10 mouse cellular contexts compared by ENCODE assay signal in genomic region chr10:53806697-53807096, GRCm38 (mm10). TPM values are rescaled to one million over a fixed set of nuclear protein-coding genes. Genes with fewer than 3 reads are reported as not detected.
A peak's percentile ranks its signal among the peaks of the same experiment; 100 is the strongest.
DNase-seq lines count a peak whose midpoint lies in the region; ATAC-seq and TF ChIP-seq lines count a peak whose summit lies in the region.
"Had no signal": no experiment of that assay in that cellular context is flagged by ENCODE, and none has a peak within 500 bp of the region (broad histone marks: within the 10 kb centered on the region; RNA-seq: fewer than 3 reads in every experiment).

No protein-coding gene starts in this region.

- no peak; the same call in 1 of the 2 replicates for ATAC-seq in kidney, postnatal 0 days (replicated peaks; ENCODE audit: low FRiP score, low read depth)
- ATAC-seq in forebrain, embryonic 12.5 days (ENCODE audit: low FRiP score) = no peak

- no peak overlapping the region for H3K27ac ChIP-seq in kidney, postnatal 0 days
- H3K27ac ChIP-seq in forebrain, embryonic 12.5 days = no peak overlapping the region
- H3K27ac ChIP-seq: hindbrain, embryonic 13.5 days; midbrain, embryonic 10.5 days had no signal

- no peaks in the 10 kb centered on the region for H3K27me3 ChIP-seq in kidney, postnatal 0 days (ENCODE audit: insufficient read depth, low read length)
- no peaks in the 10 kb centered on the region for H3K27me3 ChIP-seq in forebrain, embryonic 12.5 days
- H3K27me3 ChIP-seq: hindbrain, embryonic 13.5 days had no signal

- WGBS in kidney, postnatal 0 days = 63% methylated on average over 8 of the region's 8 CpGs
- 68% methylated on average over 8 of the region's 8 CpGs for WGBS in forebrain, embryonic 12.5 days

- H3K9me3 ChIP-seq in kidney, postnatal 0 days (replicated peaks; ENCODE audit: low read length) = no peaks in the 10 kb centered on the region
- no peaks in the 10 kb centered on the region for H3K9me3 ChIP-seq in forebrain, embryonic 12.5 days
- H3K9me3 ChIP-seq: hindbrain, embryonic 13.5 days; midbrain, embryonic 10.5 days had no signal

- H3K36me3 ChIP-seq in kidney, postnatal 0 days (ENCODE audit: insufficient read depth, low read length) = no peaks in the 10 kb centered on the region
- no peaks in the 10 kb centered on the region for H3K36me3 ChIP-seq in forebrain, embryonic 12.5 days (replicated peaks)
- H3K36me3 ChIP-seq: hindbrain, embryonic 13.5 days; midbrain, embryonic 10.5 days had no signal

- no peak overlapping the region for H3K4me3 ChIP-seq in kidney, postnatal 0 days (replicated peaks; ENCODE audit: low read depth, low read length)
- H3K4me3 ChIP-seq in forebrain, embryonic 12.5 days (replicated peaks) = no peak overlapping the region
- H3K4me3 ChIP-seq: hindbrain, embryonic 13.5 days; midbrain, embryonic 10.5 days had no signal

- TF ChIP-seq CTCF in kidney, postnatal 0 days (IDR thresholded peaks at IDR 0.05; ENCODE audit: low read depth) = peak; percentile 44; the same call in 1 of the 2 replicates

- no peak overlapping the region for H3K4me2 ChIP-seq in kidney, postnatal 0 days (ENCODE audit: low read length)
- no peak overlapping the region for H3K4me2 ChIP-seq in forebrain, embryonic 12.5 days
- H3K4me2 ChIP-seq: hindbrain, embryonic 13.5 days had no signal

- no peak for DNase-seq in kidney, postnatal 0 days (ENCODE audit: low spot score)
- DNase-seq in kidney, adult 11 months = no peak
- DNase-seq in B cell, adult 2 months = peak; percentile 7 to 10
- peak; percentile 51 for DNase-seq in ES-CJ7 (ENCODE audit: low read depth, low spot score)
- peak; percentile 16 for DNase-seq in kidney, postnatal 14 days
- no peak for DNase-seq in spleen, postnatal 4 days (ENCODE audit: low spot score in 2 of 2)
- DNase-seq: adrenal gland, postnatal 25 days had no signal

- H3K4me1 ChIP-seq in kidney, postnatal 0 days (replicated peaks; ENCODE audit: insufficient read depth, low read length) = no peaks in the 10 kb centered on the region
- no peaks in the 10 kb centered on the region for H3K4me1 ChIP-seq in forebrain, embryonic 12.5 days
- H3K4me1 ChIP-seq: hindbrain, embryonic 13.5 days; midbrain, embryonic 10.5 days had no signal

- H3K9ac ChIP-seq in kidney, postnatal 0 days (ENCODE audit: low read depth, low read length) = no peak overlapping the region
- no peak overlapping the region for H3K9ac ChIP-seq in forebrain, embryonic 12.5 days
- H3K9ac ChIP-seq: hindbrain, embryonic 13.5 days had no signal

RNA-seq across cellular contexts. Expression of gene Fam184a, which starts 55.8 kb away (rescaled TPM):
- 4.6 and 5.0 TPM in 2 replicates for polyA plus RNA-seq in kidney, postnatal 0 days (2015; fragmentation: Nextera tagmentation; extraction: Ambion mirVana)
- polyA plus RNA-seq in forebrain, embryonic 12.5 days (2016; fragmentation: Nextera tagmentation; extraction: Ambion mirVana) = 7.2 and 7.9 TPM in 2 replicates

Comparison
In these comparisons a context has a peak if more than half of its experiments do, and no peak if none do; other contexts are left out.
1. DNase-seq: peak in B cell, adult 2 months (2 of 2), ES-CJ7 (single experiment) and kidney, postnatal 14 days (single experiment); none in kidney, postnatal 0 days (single experiment), kidney, adult 11 months (single experiment) and spleen, postnatal 4 days (0 of 2).